Mouse (Mus musculus) brain, embryonic 14.5 days (tissue): Measurements from ENCODE around the gene Ephb4.
A peak's percentile ranks its signal among the peaks of the same experiment; 100 is the strongest.

Experiments used
- CTCF ChIP-seq: fragments of 200-500 bp; IDR thresholded peaks from 2 replicates; pipeline ENCODE4 v1.5.1; 2012; ENCODE audit warnings: inconsistent platforms, mild to moderate bottlenecking, moderate library complexity, borderline replicate concordance; ENCODE audit not compliant: insufficient read depth, insufficient read length; ENCODE audit errors: extremely low read depth
- POLR2A ChIP-seq: fragments of 200-500 bp; IDR thresholded peaks from 2 replicates; pipeline ENCODE4 v1.6.1; 2012; ENCODE audit warnings: mild to moderate bottlenecking, inconsistent platforms, borderline replicate concordance; ENCODE audit not compliant: poor library complexity, insufficient read depth, insufficient read length, severe bottlenecking; ENCODE audit errors: extremely low read depth

- peak; percentile 50; the same call in 1 of the 2 replicates for TF ChIP-seq CTCF
- no peak for TF ChIP-seq POLR2A
These were observed 34.6 kb upstream of the Ephb4 start for GRCm38 (mm10) chr5:137315084-137315903.
